Mouse (Mus musculus): ENCODE results near the gene Chchd3.

- TF ChIP-seq EP300 (IDR thresholded peaks at IDR 0.05) (no peak), CTCF (IDR thresholded peaks at IDR 0.05) (no peak)
Measured at GRCm38 (mm10) chr6:33032543-33032942, 27.5 kb downstream of the Chchd3 start.
